Mouse (Mus musculus): Measurements from ENCODE around the gene Auts2. TPM values are rescaled to one million over a fixed set of nuclear protein-coding genes. Genes with fewer than 3 reads are reported as not detected.

The Auts2 gene
- polyA plus RNA-seq, 1 experiment from 2014 or later = 4.4 TPM

- DNase-seq (ENCODE audit: low spot score) = no peak
- no peak overlapping the region for H3K4me3 ChIP-seq (ENCODE audit: low read depth, low read length)
- H3K27ac ChIP-seq (ENCODE audit: low read length) = no peak overlapping the region
- 36% methylated on average over 11 of the region's 11 CpGs for WGBS
- H3K36me3 ChIP-seq (ENCODE audit: insufficient read depth, low read length) = no peaks in the 10 kb centered on the region
- no peak overlapping the region for H3K9ac ChIP-seq (replicated peaks; ENCODE audit: low read depth)
- no peak overlapping the region for H3K4me2 ChIP-seq (replicated peaks; ENCODE audit: low read depth, low read length)
- ATAC-seq = no peak
- H3K4me1 ChIP-seq (ENCODE audit: insufficient read depth, low read depth, low read length) = no peaks in the 10 kb centered on the region
- TF ChIP-seq CTCF (IDR thresholded peaks at IDR 0.05) = no peak
- TF ChIP-seq EP300 (IDR thresholded peaks at IDR 0.05) = no peak
- no peaks in the 10 kb centered on the region for H3K27me3 ChIP-seq (replicated peaks; ENCODE audit: insufficient read depth, low read length)
- no peaks in the 10 kb centered on the region for H3K9me3 ChIP-seq (ENCODE audit: low read length)
Observed at GRCm38 (mm10) chr5:131769273-131769672, 773.9 kb downstream of the Auts2 start.

GRCm38 (mm10) chr5:131767699-131768264, 775.4 kb downstream of the Auts2 start:
- no peak for TF ChIP-seq EP300 (IDR thresholded peaks at IDR 0.05)
- no peak for TF ChIP-seq CTCF (IDR thresholded peaks at IDR 0.05)
- ATAC-seq (no peak), DNase-seq (ENCODE audit: low spot score) (no peak)
- Histone ChIP-seq H3K9me3 (ENCODE audit: low read length) (no peaks in the 10 kb centered on the region), H3K4me3 (ENCODE audit: low read depth, low read length) (no peak overlapping the region), H3K9ac (replicated peaks; ENCODE audit: low read depth) (no peak overlapping the region), H3K4me1 (ENCODE audit: insufficient read depth, low read depth, low read length) (no peaks in the 10 kb centered on the region), H3K27me3 (replicated peaks; ENCODE audit: insufficient read depth, low read length) (no peaks in the 10 kb centered on the region), H3K4me2 (replicated peaks; ENCODE audit: low read depth, low read length) (no peak overlapping the region), H3K36me3 (ENCODE audit: insufficient read depth, low read length) (no peaks in the 10 kb centered on the region), H3K27ac (ENCODE audit: low read length) (no peak overlapping the region)
- 83% methylated on average over 12 of the region's 12 CpGs for WGBS

GRCm38 (mm10) chr5:131767176-131767575, 776.0 kb downstream of the Auts2 start:
- H3K27ac ChIP-seq (ENCODE audit: low read length) = no peak overlapping the region
- DNase-seq (ENCODE audit: low spot score) (no peak), ATAC-seq (no peak)
- H3K27me3 ChIP-seq (replicated peaks; ENCODE audit: insufficient read depth, low read length) = no peaks in the 10 kb centered on the region
- no peaks in the 10 kb centered on the region for H3K4me1 ChIP-seq (ENCODE audit: insufficient read depth, low read depth, low read length)
- no peak overlapping the region for H3K9ac ChIP-seq (replicated peaks; ENCODE audit: low read depth)
- no peaks in the 10 kb centered on the region for H3K36me3 ChIP-seq (ENCODE audit: insufficient read depth, low read length)
- TF ChIP-seq EP300 (IDR thresholded peaks at IDR 0.05) = no peak
- no peak for TF ChIP-seq CTCF (IDR thresholded peaks at IDR 0.05)
- H3K4me3 ChIP-seq (ENCODE audit: low read depth, low read length) = no peak overlapping the region
- 79% methylated on average over 9 of the region's 9 CpGs for WGBS
- no peaks in the 10 kb centered on the region for H3K9me3 ChIP-seq (ENCODE audit: low read length)
- no peak overlapping the region for H3K4me2 ChIP-seq (replicated peaks; ENCODE audit: low read depth, low read length)

- H3K27me3 ChIP-seq (replicated peaks; ENCODE audit: insufficient read depth, low read length) = no peaks in the 10 kb centered on the region
- no peak for ATAC-seq
- H3K4me2 ChIP-seq (replicated peaks; ENCODE audit: low read depth, low read length) = no peak overlapping the region
- no peak for DNase-seq (ENCODE audit: low spot score)
- no peak overlapping the region for H3K27ac ChIP-seq (ENCODE audit: low read length)
- H3K36me3 ChIP-seq (ENCODE audit: insufficient read depth, low read length) = no peaks in the 10 kb centered on the region
- H3K4me1 ChIP-seq (ENCODE audit: insufficient read depth, low read depth, low read length) = no peaks in the 10 kb centered on the region
- no peaks in the 10 kb centered on the region for H3K9me3 ChIP-seq (ENCODE audit: low read length)
- no peak overlapping the region for H3K9ac ChIP-seq (replicated peaks; ENCODE audit: low read depth)
- TF ChIP-seq EP300 (IDR thresholded peaks at IDR 0.05) (no peak), CTCF (IDR thresholded peaks at IDR 0.05) (no peak)
- WGBS = 88% methylated on average over 13 of the region's 13 CpGs
- H3K4me3 ChIP-seq (ENCODE audit: low read depth, low read length) = no peak overlapping the region
Observed at GRCm38 (mm10) chr5:131759432-131759831, 783.7 kb downstream of the Auts2 start.

- Histone ChIP-seq H3K4me3 (ENCODE audit: low read depth, low read length) (no peak overlapping the region), H3K27ac (ENCODE audit: low read length) (no peak overlapping the region)
- TF ChIP-seq CTCF (IDR thresholded peaks at IDR 0.05) (no peak), EP300 (IDR thresholded peaks at IDR 0.05) (no peak)
Observed at GRCm38 (mm10) chr5:131750330-131750729, 792.8 kb downstream of the Auts2 start.

GRCm38 (mm10) chr5:131749211-131749610, 793.9 kb downstream of the Auts2 start:
- no peaks in the 10 kb centered on the region for H3K27me3 ChIP-seq (replicated peaks; ENCODE audit: insufficient read depth, low read length)
- no peak overlapping the region for H3K27ac ChIP-seq (ENCODE audit: low read length)
- 19% methylated on average over 6 of the region's 6 CpGs for WGBS
- no peak overlapping the region for H3K4me2 ChIP-seq (replicated peaks; ENCODE audit: low read depth, low read length)
- no peak for TF ChIP-seq CTCF (IDR thresholded peaks at IDR 0.05)
- TF ChIP-seq EP300 (IDR thresholded peaks at IDR 0.05) = no peak
- no peaks in the 10 kb centered on the region for H3K4me1 ChIP-seq (ENCODE audit: insufficient read depth, low read depth, low read length)
- H3K9ac ChIP-seq (replicated peaks; ENCODE audit: low read depth) = no peak overlapping the region
- DNase-seq (ENCODE audit: low spot score) (peak; percentile 8), ATAC-seq (no peak)
- H3K9me3 ChIP-seq (ENCODE audit: low read length) = no peaks in the 10 kb centered on the region
- H3K4me3 ChIP-seq (ENCODE audit: low read depth, low read length) = no peak overlapping the region
- H3K36me3 ChIP-seq (ENCODE audit: insufficient read depth, low read length) = no peaks in the 10 kb centered on the region

More at GRCm38 (mm10) chr5:131750330-131750729, 792.8 kb downstream of the Auts2 start:
- Histone ChIP-seq H3K4me1 (ENCODE audit: insufficient read depth, low read depth, low read length) (no peaks in the 10 kb centered on the region), H3K9ac (replicated peaks; ENCODE audit: low read depth) (no peak overlapping the region), H3K27me3 (replicated peaks; ENCODE audit: insufficient read depth, low read length) (no peaks in the 10 kb centered on the region), H3K4me2 (replicated peaks; ENCODE audit: low read depth, low read length) (no peak overlapping the region), H3K36me3 (ENCODE audit: insufficient read depth, low read length) (no peaks in the 10 kb centered on the region), H3K9me3 (ENCODE audit: low read length) (no peaks in the 10 kb centered on the region)
- DNase-seq (ENCODE audit: low spot score) (peak; percentile 8), ATAC-seq (peak; percentile 38)
- WGBS = 34% methylated on average over 2 of the region's 2 CpGs

- TF ChIP-seq EP300 (IDR thresholded peaks at IDR 0.05) (no peak), CTCF (IDR thresholded peaks at IDR 0.05) (no peak)
- H3K4me1 ChIP-seq (ENCODE audit: insufficient read depth, low read depth, low read length) = no peaks in the 10 kb centered on the region
- 40% methylated on average over 8 of the region's 8 CpGs for WGBS
- H3K27me3 ChIP-seq (replicated peaks; ENCODE audit: insufficient read depth, low read length) = no peaks in the 10 kb centered on the region
- no peaks in the 10 kb centered on the region for H3K36me3 ChIP-seq (ENCODE audit: insufficient read depth, low read length)
- no peak overlapping the region for H3K9ac ChIP-seq (replicated peaks; ENCODE audit: low read depth)
- no peaks in the 10 kb centered on the region for H3K9me3 ChIP-seq (ENCODE audit: low read length)
- no peak for ATAC-seq
- no peak overlapping the region for H3K4me2 ChIP-seq (replicated peaks; ENCODE audit: low read depth, low read length)
- no peak overlapping the region for H3K4me3 ChIP-seq (ENCODE audit: low read depth, low read length)
- no peak for DNase-seq (ENCODE audit: low spot score)
- no peak overlapping the region for H3K27ac ChIP-seq (ENCODE audit: low read length)
Observed at GRCm38 (mm10) chr5:131743069-131743468, 800.1 kb downstream of the Auts2 start.

Measured in lung, postnatal 0 days (tissue).